Mouse (Mus musculus) urinary bladder, postnatal 25 days (tissue): Measurements from ENCODE around the gene Cct8.
A peak's percentile ranks its signal among the peaks of the same experiment; 100 is the strongest.
"Not testable (repeated sequence)": the region's sequence is repeated elsewhere in the genome, so short reads cannot be mapped to it uniquely, and the experiment has no call there.

Experiments
- DNase-seq: peaks from one replicate; pipeline ENCODE4 v3.0.0; 2022; ENCODE audit warnings: low spot score

Gene Cct8

DNA sequence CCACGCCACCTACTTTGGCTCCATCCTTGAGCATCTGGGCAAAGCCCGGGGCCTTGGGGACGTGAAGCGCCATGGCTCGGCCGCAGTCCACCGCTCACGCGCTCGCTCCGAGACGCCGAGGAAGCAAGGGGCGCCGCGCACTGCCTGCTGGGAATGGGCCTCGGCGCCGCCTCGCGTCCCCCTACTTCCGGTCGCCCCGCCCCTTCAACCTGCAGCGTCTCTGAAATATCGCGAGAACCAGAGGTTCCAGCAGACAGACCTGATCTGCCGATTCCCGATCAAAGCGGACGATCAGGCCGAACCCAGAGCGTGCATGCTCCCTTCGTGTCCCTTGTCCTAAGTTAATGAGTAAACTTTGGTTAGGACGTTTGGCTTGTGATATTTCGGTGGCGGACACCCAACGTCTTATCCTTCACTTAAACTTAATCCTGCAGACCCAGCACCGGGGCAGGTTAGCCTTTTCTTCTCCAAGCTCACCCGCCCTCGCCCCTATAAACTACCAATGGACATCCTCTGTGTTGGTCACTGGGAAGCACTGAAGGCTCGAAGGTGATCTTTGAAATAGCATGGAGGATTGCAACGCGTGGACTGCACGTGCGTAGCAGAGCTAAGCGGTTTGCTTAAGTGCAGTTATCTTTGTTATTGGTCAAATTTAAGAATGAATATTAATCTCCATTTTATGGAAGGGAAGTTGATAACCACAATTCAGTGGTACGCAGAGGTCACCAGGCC, at the start of gene Cct8:
Gene Cct8 (minus strand): TSS at position 158 of the 732 bp plus-strand sequence.
- peak; percentile 96 for DNase-seq

DNA sequence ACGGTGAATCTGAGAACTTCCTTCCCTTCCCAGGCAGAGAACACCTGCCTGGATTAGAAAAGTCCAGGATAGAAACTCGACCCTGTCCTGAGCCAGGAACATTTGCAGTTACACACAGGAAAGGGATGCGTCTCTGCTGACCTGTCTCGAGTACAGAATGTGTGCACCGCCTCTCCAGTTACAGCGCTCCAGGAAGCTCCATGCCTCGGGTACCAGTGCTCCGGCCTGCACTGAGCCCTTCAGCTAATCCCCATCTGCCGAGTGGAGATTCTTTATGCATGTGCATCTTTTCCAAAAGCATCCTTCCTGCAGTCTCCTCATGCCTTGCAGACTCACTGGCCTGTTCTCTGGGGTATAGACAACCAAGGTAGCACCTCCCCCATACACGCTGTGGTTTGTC, 33.1 kb upstream of the Cct8 start:
- DNase-seq, result no peak

DNA sequence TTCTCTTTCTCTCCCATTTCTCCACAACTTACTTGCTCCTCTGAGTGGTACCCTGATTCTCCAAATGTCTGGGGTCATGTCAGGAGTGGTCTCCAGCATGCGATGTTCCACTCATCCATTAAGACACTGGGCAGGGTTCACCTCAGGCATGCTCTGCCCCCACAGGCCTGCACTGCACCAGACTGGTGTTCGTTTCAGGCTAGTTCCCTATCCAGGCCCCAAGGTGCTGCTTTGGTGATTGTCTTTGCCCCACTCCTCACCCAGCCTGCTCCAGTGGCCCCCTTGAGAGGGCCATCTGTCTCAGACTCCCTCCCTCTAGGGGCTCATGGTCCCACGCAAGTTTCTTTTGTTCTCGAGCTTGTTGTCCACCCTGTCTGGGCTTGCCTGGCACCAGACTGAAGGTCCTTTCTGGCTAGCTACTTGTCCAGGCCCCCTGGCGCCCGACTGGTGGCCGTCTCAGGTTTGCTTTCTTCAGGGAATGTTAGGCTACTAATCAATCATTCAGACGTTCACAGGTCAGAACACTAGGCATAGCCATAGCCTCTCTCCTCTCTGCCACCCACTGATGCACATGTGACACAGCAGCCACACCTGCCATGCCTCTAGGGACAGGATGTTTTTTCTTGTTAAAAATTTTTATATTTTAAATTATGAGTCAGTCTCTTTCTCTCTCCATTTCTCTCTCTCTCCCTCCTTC, 32.0 kb upstream of the Cct8 start:
- no peak for DNase-seq

GRCm38 (mm10) chr16:87524228-87524627, 28.6 kb upstream of the Cct8 start:
- DNase-seq, result no peak

DNA sequence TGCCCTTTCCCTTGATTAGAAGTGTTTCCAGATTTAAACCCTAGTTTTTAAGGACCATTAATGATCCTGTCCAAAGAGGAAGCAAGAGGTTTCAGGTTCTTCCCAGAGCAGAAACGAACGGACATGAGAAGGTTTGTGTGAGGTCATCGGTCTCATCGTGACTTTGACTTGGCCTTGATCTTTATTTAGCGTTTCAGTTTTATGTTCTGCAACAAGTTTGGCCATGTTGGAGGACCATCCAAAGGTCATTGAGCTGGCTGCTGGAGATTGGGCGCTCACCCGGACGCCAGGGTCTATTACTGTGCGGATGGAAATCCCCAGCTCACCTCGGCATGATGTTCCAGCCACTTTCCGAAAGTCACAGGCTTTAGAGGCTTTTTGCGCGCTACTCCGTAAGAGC, 16.7 kb upstream of the Cct8 start:
- no peak for DNase-seq

DNA sequence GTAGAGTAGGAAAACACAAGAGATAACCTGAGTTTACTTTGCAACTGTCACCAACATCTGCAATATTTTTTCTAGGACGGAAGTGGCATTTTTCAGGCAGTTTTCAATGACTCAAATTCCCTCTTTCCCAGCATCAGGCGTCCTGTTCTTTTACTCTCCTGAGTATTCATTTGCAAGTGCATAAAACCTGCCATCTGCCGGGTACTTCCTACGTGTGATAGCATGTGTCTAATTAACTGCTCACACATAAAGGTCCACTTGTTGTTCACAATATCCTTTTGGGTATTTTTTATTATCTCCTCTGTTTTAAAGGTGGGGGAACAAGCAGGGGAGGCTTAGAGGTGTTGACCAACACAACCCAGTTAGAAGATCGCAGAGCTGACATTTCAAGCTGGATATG, 16.0 kb upstream of the Cct8 start:
- DNase-seq, result no peak

DNA sequence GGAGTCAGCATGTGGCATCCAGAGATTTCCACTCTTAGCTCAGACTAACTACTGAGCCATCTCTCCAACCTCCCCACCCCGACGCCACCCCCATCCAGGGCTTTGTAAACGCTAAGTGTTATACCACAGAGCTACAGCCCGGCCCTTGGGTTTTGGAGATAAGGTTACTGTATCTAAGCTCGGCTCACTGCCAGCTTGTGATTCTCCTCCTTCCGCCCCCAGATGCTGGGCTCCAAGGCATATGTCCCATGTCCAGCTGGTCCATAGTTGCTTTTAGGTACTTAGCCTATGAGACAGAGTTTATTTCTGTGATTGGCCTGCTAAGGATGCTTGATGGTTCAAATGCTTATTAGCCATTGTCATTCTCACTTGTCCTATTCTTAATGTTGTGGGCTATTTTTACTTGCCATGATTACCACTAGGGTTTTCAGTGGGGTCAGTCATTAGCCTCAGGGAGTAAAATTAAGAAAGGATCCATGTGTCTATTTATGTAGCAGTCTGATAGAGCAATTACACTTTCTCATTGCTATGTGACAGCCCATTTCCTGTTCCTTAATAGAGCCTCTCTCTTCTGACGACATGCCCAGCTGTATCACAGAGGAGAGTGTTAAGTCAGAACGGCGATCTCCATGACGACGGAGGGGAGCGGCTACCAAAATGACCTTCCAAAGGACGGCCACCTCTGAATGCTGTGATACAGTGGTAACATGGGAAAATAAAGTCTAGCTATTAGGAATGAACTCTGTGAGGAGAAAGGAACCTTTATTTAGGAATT, 5.8 kb upstream of the Cct8 start:
- DNase-seq, result no peak

DNA sequence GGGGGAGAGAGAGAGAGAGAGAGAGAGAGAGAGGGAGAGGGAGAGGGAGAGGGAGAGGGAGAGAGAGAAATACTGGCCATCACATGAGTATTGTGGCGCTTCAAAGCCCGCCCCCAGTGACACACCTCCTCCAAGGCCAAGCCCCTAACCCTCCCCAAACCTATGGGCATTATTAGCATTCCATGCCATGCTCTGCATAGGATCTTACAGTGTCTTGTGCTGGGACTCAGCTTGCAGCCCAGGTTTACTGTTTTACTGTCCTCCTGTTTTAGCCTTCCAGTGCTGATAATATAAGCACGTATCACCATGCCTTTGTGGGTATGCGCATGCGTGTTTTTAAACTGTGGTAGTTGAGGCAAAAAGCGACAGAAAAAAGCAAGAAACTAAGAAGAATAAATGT, 3.9 kb upstream of the Cct8 start:
- no peak for DNase-seq

- no peak for DNase-seq
These were observed 1.5 kb upstream of the Cct8 start for GRCm38 (mm10) chr16:87497171-87497570.

- DNase-seq, result no peak
These were observed 1.1 kb upstream of the Cct8 start for GRCm38 (mm10) chr16:87496728-87497127.

- no peak for DNase-seq
These were observed 568 bp downstream of the Cct8 start for GRCm38 (mm10) chr16:87494955-87495655.

GRCm38 (mm10) chr16:87492191-87492792, 3.4 kb downstream of the Cct8 start:
- not testable (repeated sequence) for DNase-seq

GRCm38 (mm10) chr16:87488605-87489004, 7.1 kb downstream of the Cct8 start:
- DNase-seq, result no peak

GRCm38 (mm10) chr16:87486739-87487138, 8.9 kb downstream of the Cct8 start:
- no peak for DNase-seq

GRCm38 (mm10) chr16:87484367-87484766, 11.3 kb downstream of the Cct8 start:
- DNase-seq, result no peak

GRCm38 (mm10) chr16:87470579-87470978, 25.1 kb downstream of the Cct8 start:
- no peak for DNase-seq

- DNase-seq, result no peak
These were observed 36.9 kb downstream of the Cct8 start for GRCm38 (mm10) chr16:87458752-87459151.

- DNase-seq, result no peak
These were observed 40.5 kb downstream of the Cct8 start for GRCm38 (mm10) chr16:87455180-87455611.

DNA sequence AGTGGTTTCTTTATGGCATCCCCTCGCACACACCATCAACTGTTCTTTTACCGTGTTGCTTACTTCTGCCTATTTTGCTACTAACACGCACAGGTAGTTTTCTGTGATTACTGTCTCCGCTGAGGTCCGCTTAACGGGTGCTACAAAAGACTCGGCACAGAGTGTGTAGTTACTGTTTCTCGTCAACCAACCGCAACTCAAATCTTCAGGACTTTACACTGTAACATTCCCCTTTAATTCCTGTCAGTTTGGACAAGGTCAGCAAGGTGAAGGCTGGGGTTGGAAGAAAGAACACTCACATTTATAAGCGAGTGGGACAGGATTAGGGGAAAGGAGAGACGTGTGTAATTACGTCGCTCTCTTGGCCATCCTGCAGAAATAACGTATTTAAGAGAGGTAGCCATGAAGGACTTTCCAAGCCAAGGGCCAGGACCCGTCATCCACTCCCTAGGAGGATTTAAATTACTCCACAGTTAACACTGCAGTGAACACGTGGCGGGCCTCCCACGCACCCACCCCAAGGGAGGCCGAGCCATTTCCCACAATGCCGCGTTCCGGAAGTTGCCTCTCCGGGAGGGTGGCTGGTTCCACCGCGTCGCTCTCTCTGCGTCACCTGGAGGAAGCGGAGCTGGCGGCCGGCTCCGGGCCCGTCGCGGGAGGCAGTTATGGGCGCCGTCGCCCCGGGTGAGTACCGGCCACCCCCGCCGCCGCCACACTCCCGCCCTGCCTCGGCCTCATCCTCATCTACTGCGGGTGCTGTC, 41.1 kb downstream of the Cct8 start, which contains the start of gene Usp16:
Gene Usp16 (plus strand): TSS at position 285 of the 761 bp plus-strand sequence.
- peak; percentile 93 for DNase-seq

DNA sequence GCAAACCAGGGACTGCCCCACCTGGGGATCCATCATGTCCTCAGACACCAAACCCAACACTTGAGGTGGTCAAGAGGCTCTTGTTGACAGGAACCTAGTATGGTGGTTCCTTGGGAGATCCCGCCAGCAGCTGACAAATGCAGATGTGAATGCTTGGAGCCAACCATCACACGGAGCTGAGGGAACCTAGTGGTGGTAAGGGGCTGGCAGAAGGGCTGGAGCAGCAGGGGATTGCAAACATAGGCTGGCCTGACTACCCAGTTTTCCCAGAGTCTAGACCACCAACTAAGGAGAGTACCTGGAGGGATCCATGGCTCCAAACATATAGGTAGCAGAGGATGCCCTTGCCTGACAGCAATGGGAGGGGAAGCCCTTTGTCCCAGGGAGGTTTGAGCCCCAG, 42.4 kb downstream of the Cct8 start:
- no peak for DNase-seq

GRCm38 (mm10) chr16:87445528-87445927, 50.1 kb downstream of the Cct8 start:
- no peak for DNase-seq
